Mouse (Mus musculus) megakaryocyte, adult 5-6 weeks (primary cell): ENCODE data around the gene Dock10. TPM values are rescaled to one million over a fixed set of nuclear protein-coding genes. Genes with fewer than 3 reads are reported as not detected.
"Not testable (repeated sequence)": the region's sequence is repeated elsewhere in the genome, so short reads cannot be mapped to it uniquely, and the experiment has no call there.

Experiments used
- ATAC-seq: 2 replicates; pipeline ENCODE4 v1.8.0; 2016; ENCODE audit warnings: mild to moderate bottlenecking, inconsistent platforms; ENCODE audit not compliant: poor library complexity, severe bottlenecking
- total RNA-seq, 2 experiments: library from RNA; stranded (forward) in 1 of 2; stranded (reverse) in 1 of 2; fragments of 153-499, 151-499 nt in 1 of 2; fragments of 221-1000, 200-1000 nt in 1 of 2; gene quantifications; 2 replicates each; pipeline versions ENCODE4 v1.2.3 to v1.2.4; 2015 to 2017

Gene Dock10
- total RNA-seq (2015) (168 and 183 TPM in 2 replicates), total RNA-seq (2017) (149 and 166 TPM in 2 replicates)

DNA sequence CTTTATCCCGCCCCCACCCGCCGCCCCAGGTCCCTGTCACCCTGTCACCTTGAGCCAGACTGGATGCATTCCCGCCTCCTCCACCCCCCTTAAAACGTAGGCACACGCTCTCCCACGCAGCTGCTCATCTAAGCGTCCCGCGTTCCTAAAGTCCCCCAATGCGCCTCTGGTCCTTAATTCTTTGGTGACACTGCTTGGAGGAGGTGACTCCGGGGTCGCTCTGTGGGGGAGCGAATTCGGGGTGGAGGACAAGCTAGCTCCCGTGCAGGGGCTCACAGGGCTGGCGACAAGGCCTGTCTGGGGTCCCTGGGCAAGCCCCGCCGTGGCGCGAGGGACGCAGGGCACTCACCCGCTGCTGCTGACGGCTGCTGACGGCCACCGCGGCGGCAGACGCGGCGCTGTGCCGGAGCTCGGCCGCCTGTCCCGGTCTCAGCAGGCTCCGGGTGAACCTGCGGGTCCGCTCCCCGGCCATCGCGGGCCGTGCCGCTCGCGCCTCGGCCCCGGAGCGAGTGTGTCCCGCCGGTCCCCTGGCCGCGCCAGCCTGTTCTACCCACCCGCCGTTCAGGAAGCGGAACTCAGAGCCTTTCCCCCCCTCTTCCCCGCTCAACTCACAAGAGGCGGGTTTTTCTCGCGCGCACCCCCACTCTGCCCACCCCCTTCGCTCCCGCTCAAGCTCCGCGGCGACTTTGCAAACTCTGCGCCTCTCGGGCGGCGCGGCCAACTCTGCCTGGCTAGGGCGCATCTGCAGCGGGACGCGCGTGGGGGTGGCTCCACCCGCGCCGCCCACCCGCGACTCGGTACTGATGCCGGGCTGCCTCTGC, at the start of gene Dock10:
Gene Dock10 (minus strand): TSS at position 551 of the 821 bp plus-strand sequence.
- ATAC-seq = peak; percentile 64

DNA sequence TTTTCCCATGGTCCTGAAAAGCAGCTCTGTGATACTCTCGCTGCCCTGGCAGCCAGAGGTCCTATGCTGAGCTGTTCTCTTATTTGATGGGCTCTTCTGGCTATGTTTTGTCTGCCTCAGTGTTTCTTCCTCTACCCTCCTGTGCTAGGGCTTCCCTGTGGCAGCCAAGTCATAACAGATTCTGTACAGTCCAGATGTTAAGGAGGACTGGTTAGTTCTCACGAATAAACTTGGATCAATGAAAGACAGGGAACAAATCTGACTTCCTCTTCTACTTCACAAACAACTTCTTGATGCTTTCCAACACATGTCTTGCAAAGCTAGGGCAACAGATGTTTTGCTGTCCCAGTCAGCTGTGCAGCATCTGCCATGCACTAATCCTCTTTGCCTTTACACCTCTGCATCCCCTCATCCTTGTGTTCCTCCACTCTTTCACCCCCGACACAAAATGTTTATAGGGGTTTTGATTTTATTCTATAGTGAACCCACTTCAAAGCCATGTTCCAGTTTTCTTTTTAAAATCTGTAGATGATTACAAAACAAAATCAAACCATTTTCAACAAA, 48.6 kb upstream of the Dock10 start:
- ATAC-seq = no peak

DNA sequence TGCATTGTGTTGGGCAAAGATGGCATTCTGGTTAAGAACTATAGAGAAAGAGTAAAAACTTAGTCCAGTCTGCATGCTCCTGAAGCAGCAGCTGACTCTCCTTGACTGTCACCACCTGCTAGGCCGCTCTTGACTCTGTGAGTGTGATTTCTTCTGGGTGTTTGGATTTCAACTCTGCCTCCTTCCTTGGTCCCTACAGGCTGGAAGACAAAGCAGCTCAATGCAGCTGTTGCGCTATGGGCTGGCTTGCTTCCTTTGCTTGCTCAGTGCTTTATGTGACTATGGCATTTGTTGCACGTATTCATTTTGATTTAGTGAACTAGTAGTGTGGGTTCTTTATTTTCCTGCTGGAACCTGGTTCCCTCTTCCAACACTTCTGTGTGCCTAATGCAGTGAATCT, 43.7 kb upstream of the Dock10 start:
- no peak for ATAC-seq

DNA sequence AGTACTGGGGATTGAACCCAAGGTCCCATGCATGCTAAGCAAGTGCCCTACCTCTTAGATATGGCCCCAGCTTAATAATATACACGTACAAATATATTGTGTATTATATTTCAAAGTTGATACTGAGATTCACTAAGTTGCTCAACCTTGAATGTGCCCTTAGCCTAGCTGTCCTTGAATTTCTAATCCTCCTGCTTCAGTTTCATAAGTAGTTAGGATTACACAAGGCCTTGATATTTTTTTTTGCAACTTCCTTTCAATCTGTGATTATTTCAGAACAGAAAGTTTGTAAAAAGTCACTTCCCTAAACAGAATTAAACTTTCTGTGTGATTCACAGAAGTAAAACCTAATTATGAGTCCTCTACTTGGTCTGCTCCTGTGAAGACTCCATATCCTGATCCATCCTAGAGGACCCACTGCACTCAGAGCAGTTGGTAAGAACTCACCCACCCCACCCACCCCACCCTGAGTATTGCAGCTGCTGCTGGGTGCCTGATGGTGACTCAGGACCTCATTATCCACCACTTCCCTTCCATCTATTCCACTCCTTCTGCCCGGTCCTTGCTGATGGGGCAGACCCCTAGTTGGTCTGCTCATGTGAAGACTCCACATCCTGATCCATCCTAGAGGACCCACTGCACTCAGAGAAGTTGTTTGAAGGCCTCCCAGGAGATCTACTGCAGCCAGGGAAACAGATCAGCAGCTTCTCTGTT, 26.9 kb upstream of the Dock10 start:
- ATAC-seq = peak; percentile 87

DNA sequence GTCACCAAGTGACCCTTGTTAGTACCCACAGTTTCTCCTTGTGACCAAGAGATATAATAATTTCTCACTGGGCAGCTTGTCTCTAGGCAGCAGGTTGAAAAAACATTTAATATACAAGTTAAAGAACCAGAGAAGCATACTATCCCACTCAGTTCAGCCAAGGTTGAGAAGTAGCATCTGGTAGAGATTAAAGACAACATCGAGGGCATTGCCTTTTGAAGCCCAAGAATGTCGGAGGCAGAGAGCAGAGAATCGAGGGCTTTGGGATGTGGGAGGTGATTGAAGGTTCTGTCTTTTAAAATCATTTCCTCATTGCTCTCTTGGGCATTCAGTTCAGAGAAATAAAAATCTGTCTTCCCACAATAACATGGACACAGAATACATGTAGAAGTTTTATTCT, 25.8 kb upstream of the Dock10 start:
- ATAC-seq = no peak

DNA sequence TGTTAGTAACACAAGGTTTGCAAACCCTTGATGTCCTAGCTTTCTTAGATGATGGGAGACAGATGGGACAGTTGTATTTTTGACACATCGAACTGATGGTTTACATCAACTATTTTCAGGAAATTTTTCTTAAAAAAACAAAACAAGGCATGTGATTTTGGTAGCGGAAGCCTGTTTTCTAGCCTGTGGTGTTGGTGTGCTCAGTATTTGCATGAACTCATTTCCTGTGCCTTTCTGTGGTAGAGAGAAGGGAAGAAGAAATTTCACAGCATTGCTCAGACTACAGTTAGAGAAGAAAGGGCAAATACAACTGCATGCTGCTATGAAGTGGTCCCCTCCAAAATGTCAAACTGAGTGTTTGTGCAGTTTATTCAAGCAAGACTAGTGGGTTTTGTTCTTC, 7.2 kb upstream of the Dock10 start:
- peak; percentile 88 for ATAC-seq

DNA sequence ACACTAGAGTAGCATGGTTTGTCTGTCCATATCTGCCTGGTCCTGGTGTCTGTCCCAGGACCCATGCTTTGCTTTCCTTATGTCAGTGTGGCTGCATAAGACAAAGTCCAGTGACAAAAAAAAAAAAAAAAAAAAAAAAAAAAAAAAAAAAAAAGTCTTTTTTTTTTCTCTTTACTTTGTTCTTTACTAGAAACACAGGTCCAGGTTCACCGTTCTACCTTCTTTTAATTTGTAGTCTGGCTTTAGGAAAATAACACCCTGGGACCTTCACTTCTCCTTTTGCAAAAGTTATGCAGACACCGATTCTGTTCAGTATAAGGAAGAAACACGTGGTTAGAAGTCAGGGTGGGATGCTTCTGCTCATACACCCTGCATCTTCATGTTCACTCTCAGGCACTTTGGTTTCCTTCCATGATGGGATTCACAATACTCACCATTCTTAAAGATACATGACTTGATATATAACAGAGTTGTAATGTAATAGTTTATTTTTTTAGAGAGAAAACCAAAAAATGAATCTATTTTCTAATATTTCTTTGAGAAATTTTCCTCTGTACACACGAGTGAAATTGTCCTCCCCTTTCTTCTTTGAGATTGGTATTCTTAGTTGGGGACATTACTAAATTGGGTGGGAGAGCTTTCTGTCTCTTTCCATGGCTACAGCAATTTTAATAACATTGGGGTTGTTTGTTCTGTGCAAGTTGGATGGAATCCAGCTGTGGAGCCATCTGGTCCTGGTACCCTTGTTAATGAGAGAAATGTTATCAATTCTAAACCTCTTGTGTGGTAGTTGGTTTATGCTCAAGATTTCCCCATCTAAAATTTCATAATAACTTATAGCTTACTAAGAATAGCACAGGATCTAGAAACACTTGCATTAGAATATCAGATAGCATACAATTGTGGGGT, 5.0 kb upstream of the Dock10 start:
- peak; percentile 25; the same call in 1 of the 2 replicates for ATAC-seq

DNA sequence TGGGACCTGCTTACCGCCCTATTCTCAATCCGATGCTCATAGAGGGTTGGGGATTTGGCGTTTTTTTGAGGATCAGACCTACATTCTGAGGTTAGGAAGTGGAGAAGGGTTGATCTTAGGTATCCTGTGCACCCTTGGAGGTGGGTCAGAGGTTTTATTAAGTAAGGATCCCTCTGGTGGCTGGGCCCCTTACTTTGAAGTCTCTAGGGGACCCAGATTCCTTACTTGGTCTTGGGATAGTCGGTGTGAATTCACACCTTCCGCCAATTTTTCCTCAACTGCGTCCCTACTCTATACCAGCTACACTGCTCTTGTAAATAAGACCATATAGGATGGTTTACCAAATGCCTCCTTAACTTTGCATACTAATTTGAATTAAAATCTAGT, 464 bp upstream of the Dock10 start:
- ATAC-seq = no peak

DNA sequence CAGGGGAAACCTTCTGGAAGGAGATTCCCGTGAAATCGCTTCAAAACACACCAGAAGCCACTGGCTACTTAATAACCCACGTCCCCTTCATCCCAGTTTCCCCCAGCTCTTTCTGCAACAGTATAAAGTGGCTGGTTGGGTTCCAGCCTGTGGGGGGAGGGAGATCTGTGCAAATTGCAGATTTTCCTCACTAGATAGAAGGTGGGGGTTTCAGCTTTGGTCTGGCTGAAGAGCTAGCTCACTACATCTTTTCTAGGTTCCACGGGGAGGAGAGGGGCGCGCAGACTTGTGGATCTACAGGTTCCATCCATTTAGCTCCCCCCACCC, 714 bp downstream of the Dock10 start:
- ATAC-seq = no peak

DNA sequence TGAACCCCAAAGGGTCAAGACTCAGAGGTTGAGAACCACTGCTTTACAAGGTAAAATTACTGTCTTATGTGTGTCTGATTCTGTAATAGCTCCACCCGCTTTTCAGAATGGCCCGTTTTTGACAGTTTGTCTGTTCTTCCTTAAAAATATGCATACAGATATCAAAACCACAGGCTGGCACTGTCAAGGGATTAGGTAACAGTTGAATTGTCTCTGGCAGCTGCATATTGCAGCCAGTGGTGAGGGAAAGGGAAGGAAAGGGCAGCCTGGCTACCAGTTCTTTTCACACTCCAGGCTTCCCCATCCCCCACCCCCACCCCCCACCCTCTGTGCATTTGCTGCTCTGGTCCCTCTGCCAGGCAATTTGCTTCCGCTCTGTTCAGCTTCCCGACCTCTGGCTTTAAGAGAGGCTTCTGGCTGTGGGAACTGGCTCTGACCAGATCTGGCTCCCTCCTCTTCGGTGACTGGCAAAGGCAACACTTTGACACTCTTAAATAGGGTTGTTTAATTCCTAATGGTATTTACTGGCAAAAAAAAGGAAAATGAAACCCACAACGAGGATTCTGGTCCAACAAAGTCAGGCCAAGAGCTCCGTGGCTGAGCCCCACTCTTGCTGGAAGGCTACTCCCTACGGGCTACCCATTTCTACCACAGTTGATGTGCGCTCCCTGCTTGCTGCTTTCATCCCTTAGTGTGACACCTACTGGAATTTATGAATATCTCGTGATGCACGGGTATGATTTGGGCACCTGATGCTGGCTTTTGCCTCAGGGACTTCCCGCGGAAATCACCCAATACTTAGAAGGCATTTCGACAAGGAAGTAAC, 1.3 kb downstream of the Dock10 start:
- peak; percentile 47 for ATAC-seq

DNA sequence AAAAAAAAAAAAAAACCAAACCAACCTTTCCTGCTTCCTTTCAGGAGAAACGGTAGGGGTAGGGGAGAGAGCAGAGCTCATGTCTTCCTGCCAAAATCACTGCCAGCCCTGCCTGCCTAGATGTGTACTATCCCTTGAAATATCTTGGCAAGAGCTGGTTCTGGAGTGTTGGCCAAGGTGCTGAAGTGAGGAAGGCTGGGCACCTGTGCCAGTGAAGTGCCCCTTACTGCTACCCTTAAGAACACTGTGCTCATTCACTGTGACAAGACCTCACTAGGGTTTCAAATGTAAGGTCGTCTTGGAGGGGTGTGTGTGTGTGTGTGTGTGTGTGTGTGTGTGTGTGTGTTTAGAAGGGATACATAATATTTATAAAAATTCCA, 2.3 kb downstream of the Dock10 start:
- no peak for ATAC-seq

DNA sequence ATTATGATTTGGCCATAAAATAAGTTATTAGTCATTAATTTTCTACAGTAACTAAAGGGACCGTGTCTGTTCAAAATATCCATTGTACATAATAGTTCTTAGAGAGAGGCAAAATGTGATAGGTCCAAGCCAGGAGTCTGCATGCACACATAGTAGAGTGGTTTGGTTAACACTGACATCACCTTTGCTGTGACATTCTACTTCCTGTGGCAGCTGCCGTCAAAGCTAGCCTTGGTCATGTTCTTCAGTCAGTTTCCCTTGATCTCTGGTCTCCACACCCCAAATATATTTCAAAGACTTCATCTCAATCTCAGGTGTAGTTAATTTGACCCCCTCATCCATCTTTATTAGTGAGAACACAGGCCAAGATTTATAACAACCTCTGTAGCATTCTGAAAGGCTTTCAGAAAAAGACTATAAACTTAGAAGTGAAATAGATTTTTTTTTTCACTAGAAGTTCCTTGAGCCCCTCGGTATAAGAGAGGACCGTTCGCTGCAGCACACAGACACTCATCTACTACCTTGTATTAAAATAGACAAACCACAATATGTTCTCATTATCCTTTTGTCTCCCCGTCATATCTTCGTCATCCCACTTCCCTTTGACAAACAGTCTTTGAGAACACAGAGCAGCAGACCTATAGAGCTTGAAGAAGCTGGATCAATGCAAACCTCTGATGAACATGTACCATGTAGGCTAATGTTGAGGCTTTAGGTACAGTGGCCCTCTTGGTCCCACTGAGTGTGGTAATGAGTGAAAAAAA, 2.8 kb downstream of the Dock10 start:
- ATAC-seq = peak; percentile 16; the same call in 1 of the 2 replicates

DNA sequence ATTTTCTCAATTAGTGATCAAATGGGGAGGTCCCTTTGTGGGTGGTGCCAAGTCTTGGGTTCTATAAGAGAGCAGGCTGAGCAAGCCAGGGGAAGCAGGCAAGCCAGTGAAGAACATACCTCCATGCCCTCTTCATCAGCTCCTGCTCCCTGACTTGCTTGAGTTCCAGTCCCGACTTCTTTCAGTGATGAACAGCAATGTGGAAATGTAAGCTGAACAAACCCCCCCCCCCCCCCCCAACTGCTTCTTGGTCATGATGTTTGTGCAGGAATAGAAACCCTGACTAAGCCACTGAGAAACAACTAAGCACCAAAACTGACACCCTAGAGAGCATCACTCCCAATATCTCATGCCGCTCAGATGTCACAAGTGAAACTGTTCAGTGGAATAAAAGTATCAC, 9.2 kb downstream of the Dock10 start:
- not testable (repeated sequence) for ATAC-seq

DNA sequence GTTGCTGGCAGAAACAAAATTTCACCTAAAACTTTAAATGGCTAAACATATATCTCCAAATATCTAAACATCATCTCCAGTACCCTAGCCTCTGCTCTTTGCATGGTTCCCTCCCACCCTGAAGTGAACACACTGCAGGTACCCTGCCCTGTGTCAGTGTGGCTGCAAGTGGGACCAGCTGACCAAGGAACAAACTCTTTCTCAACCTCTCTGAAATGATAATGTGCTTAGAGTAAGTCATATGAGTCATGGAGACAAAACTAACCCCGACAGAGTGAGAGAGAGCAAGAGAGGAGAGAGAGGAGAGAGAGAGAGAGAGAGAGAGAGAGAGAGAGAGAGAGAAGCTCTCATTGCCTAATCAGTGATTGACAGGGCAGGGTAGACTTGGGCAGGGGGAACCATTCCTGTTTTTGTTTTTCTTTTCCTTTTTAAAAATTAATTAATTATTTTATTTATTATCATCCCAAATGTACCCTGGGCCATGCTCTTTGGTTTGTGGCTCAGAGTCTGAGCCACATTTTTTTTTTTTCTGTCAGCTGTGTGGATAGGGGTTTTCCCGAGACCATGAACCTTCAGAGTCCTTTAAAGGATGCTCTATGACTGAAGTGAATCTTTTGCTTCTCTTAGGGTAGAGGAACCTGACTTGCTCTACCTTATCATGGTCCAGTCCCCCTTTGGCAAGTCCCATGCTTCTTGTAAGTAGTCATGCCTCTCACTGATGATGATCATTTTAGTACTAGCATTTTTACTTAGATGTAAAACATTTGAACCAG, 11.4 kb downstream of the Dock10 start:
- peak; percentile 43; the same call in 1 of the 2 replicates for ATAC-seq

DNA sequence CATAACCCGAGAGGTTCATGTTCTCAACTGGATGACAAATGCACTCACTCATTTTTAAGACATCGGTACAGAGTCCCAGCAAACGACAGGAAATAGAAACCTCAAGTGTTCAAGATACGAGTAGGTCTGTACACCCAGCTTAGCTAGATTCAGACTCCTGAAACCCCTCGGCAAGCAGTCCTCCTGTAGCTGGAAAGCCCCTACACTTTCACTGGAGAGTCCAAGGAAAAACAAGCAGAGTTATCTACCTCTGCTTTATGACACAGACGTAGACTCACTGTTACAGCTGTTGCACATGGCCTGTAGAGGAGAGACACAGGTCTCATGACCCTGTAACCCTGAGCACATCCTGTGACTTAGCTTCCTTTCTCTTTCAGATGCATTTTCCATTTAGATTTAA, 12.1 kb downstream of the Dock10 start:
- peak; percentile 54 for ATAC-seq

DNA sequence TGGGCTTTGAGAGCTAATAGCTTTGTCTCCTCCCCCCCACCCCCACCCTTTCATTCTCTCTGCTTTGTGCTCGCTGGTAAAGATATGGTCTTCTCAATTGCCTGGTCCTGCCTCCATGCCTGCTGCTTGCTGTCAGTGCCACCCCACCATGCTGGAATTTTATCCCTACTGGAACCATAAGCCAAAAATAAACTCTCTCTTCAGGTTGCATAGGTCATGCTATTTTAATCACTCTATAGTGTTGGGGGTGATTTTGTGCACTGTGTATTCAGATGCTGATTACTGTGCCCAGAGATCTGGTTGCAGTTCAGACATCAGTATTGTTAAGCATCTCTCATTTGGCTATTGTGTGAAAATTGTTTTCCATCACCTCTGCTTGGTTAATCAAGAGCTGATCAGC, 18.9 kb downstream of the Dock10 start:
- ATAC-seq = no peak

DNA sequence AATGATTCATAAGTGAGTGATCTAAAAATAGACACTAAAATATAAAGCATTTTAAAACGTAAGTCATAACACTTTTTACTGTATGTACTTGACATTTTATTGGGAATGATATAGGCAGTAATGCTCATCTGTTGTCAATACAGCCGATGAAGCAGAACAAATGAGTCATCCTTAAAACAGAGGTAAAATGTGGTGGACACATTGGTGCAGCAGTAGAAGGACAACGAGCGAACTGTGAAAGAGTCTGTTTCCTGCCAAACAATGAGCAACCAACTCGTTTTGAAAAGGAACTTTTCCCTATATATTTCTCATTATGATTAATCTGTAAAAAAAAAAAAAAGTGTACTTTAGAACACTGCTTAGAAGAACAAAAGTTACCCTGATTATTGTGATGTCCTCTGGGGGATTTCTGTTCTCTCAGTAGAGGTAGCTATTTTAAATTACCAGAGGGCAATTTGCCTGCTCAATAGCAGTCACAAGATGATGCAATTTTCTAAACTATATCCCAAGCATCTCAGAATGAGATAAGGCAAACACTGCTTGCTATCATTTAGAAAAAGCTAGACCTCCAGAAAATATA, 20.4 kb downstream of the Dock10 start:
- ATAC-seq = no peak

DNA sequence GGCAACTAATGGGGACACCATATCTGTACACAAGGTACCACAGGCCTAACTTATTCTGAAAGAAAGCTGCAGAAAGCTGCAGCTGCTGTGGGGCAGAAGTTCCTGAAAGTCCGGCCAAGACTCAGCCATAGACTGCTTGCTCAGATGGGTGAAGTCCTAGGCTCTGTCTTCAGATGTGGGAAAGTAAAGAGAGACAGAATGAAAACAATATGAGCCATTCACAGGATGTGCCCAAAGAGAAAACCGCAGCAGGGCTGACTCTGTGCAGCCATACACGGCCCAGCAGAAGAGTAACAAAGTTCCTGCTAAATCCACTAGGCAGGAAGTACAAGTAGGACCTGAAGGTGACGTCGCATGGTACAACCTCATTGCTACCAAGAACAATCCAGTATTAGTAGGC, 27.7 kb downstream of the Dock10 start:
- peak; percentile 67 for ATAC-seq
